Mouse (Mus musculus) hindbrain, embryonic 16.5 days (tissue): ENCODE data around the gene Slc27a3. TPM values are rescaled to one million over a fixed set of nuclear protein-coding genes. Genes with fewer than 3 reads are reported as not detected.

ENCODE experiments used
- ATAC-seq: fragments of 200-750 bp; cut with Nextera tagmentation; 2 replicates; pipeline ENCODE4 v1.8.0; 2017; ENCODE audit warnings: moderate TSS enrichment, moderate library complexity
- H3K27ac ChIP-seq: fragments of 300-500 bp; sonication (generic); 2 replicates; pipeline ENCODE4 v1.5.1; 2014; ENCODE audit warnings: low read depth, mild to moderate bottlenecking, control low read depth, low read length, moderate library complexity
- H3K27me3 ChIP-seq: fragments of 300-500 bp; sonication (generic); replicated peaks from 2 replicates; pipeline ENCODE4 v1.6.1; 2014; ENCODE audit warnings: low read length; ENCODE audit not compliant: control insufficient read depth, insufficient read depth
- H3K36me3 ChIP-seq: fragments of 300-500 bp; sonication (generic); 2 replicates; pipeline ENCODE4 v1.6.1; 2014; ENCODE audit warnings: mild to moderate bottlenecking, low read length, moderate library complexity, mixed read lengths; ENCODE audit not compliant: control insufficient read depth, insufficient read depth
- H3K4me1 ChIP-seq: fragments of 300-500 bp; sonication (generic); 2 replicates; pipeline ENCODE4 v1.6.1; 2014; ENCODE audit warnings: low read depth, low read length; ENCODE audit not compliant: control insufficient read depth, insufficient read depth
- H3K4me2 ChIP-seq: fragments of 300-500 bp; sonication (generic); 2 replicates; pipeline ENCODE4 v1.6.1; 2014; ENCODE audit warnings: mild to moderate bottlenecking, low read length, control low read depth, moderate library complexity
- H3K4me3 ChIP-seq: fragments of 300-500 bp; sonication (generic); 2 replicates; pipeline ENCODE4 v1.5.1; 2014; ENCODE audit warnings: mild to moderate bottlenecking, low read length, control low read depth, moderate library complexity
- H3K9ac ChIP-seq: fragments of 300-500 bp; sonication (generic); 2 replicates; pipeline ENCODE4 v1.6.1; 2014; ENCODE audit warnings: low read depth, mild to moderate bottlenecking, control low read depth, low read length, moderate library complexity
- H3K9me3 ChIP-seq: fragments of 300-500 bp; sonication (generic); 2 replicates; pipeline ENCODE4 v1.6.1; 2014; ENCODE audit warnings: mild to moderate bottlenecking, low read length, moderate library complexity; ENCODE audit not compliant: control insufficient read depth
- WGBS: fragments of 180-500 bp; shearing (Covaris S2); extraction: QIAGEN DNeasy Blood & Tissue Kit; methylation state at CpG from one replicate; pipeline ENCODE4 v1.1.7; 2014; 5-methylcytosine and 5-hydroxymethylcytosine counted together
- polyA plus RNA-seq: library from polyadenylated mRNA; unstranded; fragments of >200 nt; fragmentation: Nextera tagmentation; extraction: Ambion mirVana; gene quantifications from 2 replicates; pipeline ENCODE4 v1.2.1, GENCODE M21; 2015

Slc27a3 gene
- polyA plus RNA-seq, 1 experiment from 2014 or later: 30.1 TPM

DNA sequence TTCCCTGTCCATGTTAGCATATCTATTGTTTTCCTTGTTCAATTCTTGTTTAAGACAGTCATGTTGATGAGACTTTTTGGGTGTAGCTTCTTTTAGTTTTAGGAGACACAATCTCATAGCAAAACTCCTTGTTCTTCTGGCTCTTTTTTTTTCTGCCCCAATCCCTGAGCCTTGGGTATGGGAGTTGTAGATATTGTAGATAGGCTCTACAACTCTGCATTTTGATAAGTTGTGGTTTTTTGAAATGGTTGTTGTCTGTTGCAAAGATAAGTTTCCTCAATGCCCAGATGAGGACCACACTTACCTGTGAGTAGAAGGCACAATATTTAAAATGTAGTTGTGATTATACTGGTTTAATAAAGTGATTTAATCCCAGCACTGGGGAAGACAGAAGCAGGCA is 49.6 kb downstream of the Slc27a3 start:
- Histone ChIP-seq H3K4me2 (no peak overlapping the region), H3K9ac (no peak overlapping the region), H3K9me3 (no peaks in the 10 kb centered on the region), H3K4me3 (no peak overlapping the region), H3K36me3 (peaks cover 5% of the 10 kb centered on the region), H3K27ac (no peak overlapping the region), H3K4me1 (0 out of 2 replicates have a peak, but pooled peaks cover 2% of the 10 kb centered on the region), H3K27me3 (no peaks in the 10 kb centered on the region)
- no peak for ATAC-seq

DNA sequence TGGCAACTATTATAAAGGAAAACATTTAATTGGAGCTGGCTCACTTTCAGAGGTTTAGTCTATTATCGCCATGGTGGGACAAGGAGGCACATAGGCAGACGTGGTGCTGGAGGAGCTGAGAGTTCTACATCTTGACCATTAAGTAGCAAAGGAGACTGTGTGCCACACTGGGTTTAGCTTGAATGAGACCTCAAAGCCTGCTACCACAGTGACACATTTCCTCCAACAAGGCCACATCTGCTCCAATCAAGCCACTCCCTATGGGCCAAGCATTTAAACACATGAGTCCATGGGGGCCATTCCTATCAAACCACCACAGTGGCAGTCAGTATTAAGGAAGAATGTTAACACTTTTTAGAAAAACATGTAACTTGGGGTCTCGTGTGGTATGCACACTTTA is 51.5 kb downstream of the Slc27a3 start:
- Histone ChIP-seq H3K9me3 (no peaks in the 10 kb centered on the region), H3K9ac (no peak overlapping the region), H3K27me3 (no peaks in the 10 kb centered on the region), H3K27ac (no peak overlapping the region), H3K4me2 (no peak overlapping the region), H3K4me1 (peaks cover 2% of the 10 kb centered on the region; the same call in 1 of the 2 replicates), H3K4me3 (no peak overlapping the region), H3K36me3 (peaks cover 5% of the 10 kb centered on the region)
- ATAC-seq: no peak; the same call in 1 of the 2 replicates
- 57% methylated on average over 3 of the region's 3 CpGs for WGBS

DNA sequence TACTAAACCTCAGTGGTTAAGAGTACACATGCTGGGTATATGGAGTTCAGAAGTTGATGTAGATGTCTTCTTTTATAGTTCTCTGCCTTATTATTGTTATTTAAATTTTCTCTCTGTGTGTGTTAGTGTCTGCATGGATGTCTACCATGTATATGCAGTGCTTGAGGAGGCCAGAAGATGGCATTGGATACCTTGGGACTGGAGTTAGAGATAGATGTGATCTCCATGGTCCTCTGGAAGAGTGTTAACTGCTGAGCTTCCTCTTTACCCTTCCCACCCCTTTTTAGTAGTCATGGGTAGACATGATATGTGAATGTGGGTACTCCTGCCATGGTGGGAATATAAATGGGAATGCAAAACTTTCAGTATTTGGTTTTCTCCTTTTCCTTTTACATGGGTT is 54.2 kb downstream of the Slc27a3 start:
- H3K4me2 ChIP-seq: no peak overlapping the region

More for the DNA sequence above, 54.2 kb downstream of the Slc27a3 start:
- ATAC-seq: no peak
- Histone ChIP-seq H3K27me3 (no peaks in the 10 kb centered on the region), H3K4me1 (peaks cover 2% of the 10 kb centered on the region; the same call in 1 of the 2 replicates), H3K9ac (no peak overlapping the region), H3K27ac (no peak overlapping the region), H3K4me3 (no peak overlapping the region), H3K36me3 (no peaks in the 10 kb centered on the region), H3K9me3 (no peaks in the 10 kb centered on the region)

Other genes with a start within 250 kb of the Slc27a3 start
- 626 and 662 TPM in 2 replicates for gene Rps27, start 176.3 kb downstream of the Slc27a3 start, polyA plus RNA-seq
- 21.7 and 24.1 TPM in 2 replicates for gene Rab13, start 176.2 kb downstream of the Slc27a3 start, polyA plus RNA-seq
- 93.4 and 97.0 TPM in 2 replicates for gene Jtb, start 158.3 kb downstream of the Slc27a3 start, polyA plus RNA-seq
- gene Creb3l4, start 146.4 kb downstream of the Slc27a3 start, polyA plus RNA-seq: 2.0 and 2.2 TPM in 2 replicates
- 40.3 and 54.2 TPM in 2 replicates for gene Slc39a1, start 141.8 kb downstream of the Slc27a3 start, polyA plus RNA-seq
- 19.6 and 25.3 TPM in 2 replicates for gene Crtc2, start 135.8 kb downstream of the Slc27a3 start, polyA plus RNA-seq
- 8.1 and 10.2 TPM in 2 replicates for gene Dennd4b, start 124.8 kb downstream of the Slc27a3 start, polyA plus RNA-seq
- gene Gatad2b, start 96.8 kb downstream of the Slc27a3 start, polyA plus RNA-seq: 9.3 and 12.1 TPM in 2 replicates
- 27.8 and 30.3 TPM in 2 replicates for gene Ints3, start 43.7 kb upstream of the Slc27a3 start, polyA plus RNA-seq
- gene Npr1, start 75.9 kb upstream of the Slc27a3 start, polyA plus RNA-seq: 3.1 and 3.2 TPM in 2 replicates
- gene Ilf2, start 86.2 kb upstream of the Slc27a3 start, polyA plus RNA-seq: 224 and 229 TPM in 2 replicates
- gene Snapin, start 101.1 kb upstream of the Slc27a3 start, polyA plus RNA-seq: 96.8 and 98.1 TPM in 2 replicates
- gene Chtop, start 119.6 kb upstream of the Slc27a3 start, polyA plus RNA-seq: 161 and 164 TPM in 2 replicates
- 26.1 and 40.5 TPM in 2 replicates for gene S100a1, start 124.5 kb upstream of the Slc27a3 start, polyA plus RNA-seq
- 13.6 and 17.2 TPM in 2 replicates for gene S100a13, start 124.5 kb upstream of the Slc27a3 start, polyA plus RNA-seq
- gene S100a14, start 136.9 kb upstream of the Slc27a3 start, polyA plus RNA-seq: 0.19 TPM in 1 of 2 replicates, not detected in the other
- 50.5 and 60.8 TPM in 2 replicates for gene S100a16, start 147.3 kb upstream of the Slc27a3 start, polyA plus RNA-seq
- 1.0 and 1.6 TPM in 2 replicates for gene S100a3, start 170.6 kb upstream of the Slc27a3 start, polyA plus RNA-seq
- gene S100a2, start 200.3 kb upstream of the Slc27a3 start, polyA plus RNA-seq: not detected in 2 replicates
- 0.51 TPM in 1 of 2 replicates, not detected in the other for gene Gm42674, start 212.0 kb upstream of the Slc27a3 start, polyA plus RNA-seq
- 0.36 and 1.4 TPM in 2 replicates for gene S100a4, start 213.8 kb upstream of the Slc27a3 start, polyA plus RNA-seq
- gene S100a5, start 218.6 kb upstream of the Slc27a3 start, polyA plus RNA-seq: not detected in 2 replicates
- 31.7 and 32.1 TPM in 2 replicates for gene S100a6, start 222.9 kb upstream of the Slc27a3 start, polyA plus RNA-seq